Mouse (Mus musculus) B cell, adult 62 days (primary cell): ENCODE results near the gene Olfr987. TPM values are rescaled to one million over a fixed set of nuclear protein-coding genes. Genes with fewer than 3 reads are reported as not detected.

ENCODE experiments used
- total RNA-seq: library from RNA; stranded (reverse); gene quantifications from 4 replicates; pipeline ENCODE4 v1.2.4, GENCODE M21; 2023

Gene Olfr987
- total RNA-seq = not detected in 4 replicates

DNA sequence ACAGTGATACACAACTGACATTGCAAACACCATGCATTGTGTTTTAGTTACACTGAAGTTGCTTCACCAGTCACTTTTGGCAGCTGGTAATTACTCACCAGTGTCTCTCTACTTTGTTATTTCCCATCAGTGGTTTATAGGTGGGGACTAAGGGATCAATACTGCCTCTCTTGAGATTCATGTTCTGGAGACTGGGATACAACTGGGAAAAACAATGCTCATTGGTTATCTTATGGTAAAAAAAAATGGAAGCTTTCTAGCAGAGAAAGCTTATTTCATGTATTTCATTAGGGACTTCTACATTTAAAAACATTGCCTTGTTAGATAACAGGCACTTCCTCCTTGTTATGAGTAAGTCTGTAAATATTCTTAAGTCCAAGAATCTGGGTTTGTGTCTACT is at the start of gene Olfr987:
TSS of gene Olfr987 (minus strand) at position 101 of the 400 bp plus-strand sequence.

GRCm38 (mm10) chr2:85363127-85363526 is 24.0 kb upstream of the Olfr987 start, which contains the start of gene Olfr988:
Olfr988 (minus strand) TSS chr2:85363227.

Other genes starting within 250 kb of the Olfr987 start
- not detected in 4 replicates for gene Aplnr, start 203.1 kb downstream of the Olfr987 start, total RNA-seq
- gene Lrrc55, start 142.1 kb downstream of the Olfr987 start, total RNA-seq = not detected in 4 replicates
- not detected in 4 replicates for gene Olfr988, start 23.9 kb upstream of the Olfr987 start, total RNA-seq
- gene Olfr992, start 70.2 kb upstream of the Olfr987 start, total RNA-seq = not detected in 4 replicates
- gene Olfr993, start 75.6 kb upstream of the Olfr987 start, total RNA-seq = not detected in 4 replicates
- not detected in 4 replicates for gene Olfr994, start 97.1 kb upstream of the Olfr987 start, total RNA-seq
- gene Olfr995, start 104.3 kb upstream of the Olfr987 start, total RNA-seq = not detected in 4 replicates
- gene 4833423E24Rik, start 179.7 kb upstream of the Olfr987 start, total RNA-seq = not detected in 4 replicates
- not detected in 4 replicates for gene Olfr996, start 239.9 kb upstream of the Olfr987 start, total RNA-seq
- gene Olfr998, start 249.6 kb upstream of the Olfr987 start, total RNA-seq = not detected in 4 replicates